Mouse (Mus musculus) hindbrain, postnatal 0 days (tissue): Measurements from ENCODE around the gene Lipc. TPM values are rescaled to one million over a fixed set of nuclear protein-coding genes. Genes with fewer than 3 reads are reported as not detected.
A peak's percentile ranks its signal among the peaks of the same experiment; 100 is the strongest.

Source experiments
- ATAC-seq: fragments of 200-750 bp; cut with Nextera tagmentation; 2 replicates; pipeline ENCODE4 v1.8.0; 2017; ENCODE audit warnings: mild to moderate bottlenecking, moderate TSS enrichment, moderate library complexity
- DNase-seq: peaks from one replicate; pipeline ENCODE4 v3.0.0-alpha.2; 2015; ENCODE audit warnings: low spot score
- H3K27ac ChIP-seq: fragments of 300-500 bp; sonication (generic); 2 replicates; pipeline ENCODE4 v1.5.1; 2014; ENCODE audit warnings: mild to moderate bottlenecking
- H3K27me3 ChIP-seq: fragments of 300-500 bp; sonication (generic); 2 replicates; pipeline ENCODE4 v1.6.1; 2014; ENCODE audit warnings: low read length, mixed read lengths; ENCODE audit not compliant: insufficient read depth
- H3K36me3 ChIP-seq: fragments of 300-500 bp; sonication (generic); 2 replicates; pipeline ENCODE4 v1.6.1; 2014; ENCODE audit warnings: low read length, mixed read lengths; ENCODE audit not compliant: insufficient read depth
- H3K4me1 ChIP-seq: fragments of 300-500 bp; sonication (generic); 2 replicates; pipeline ENCODE4 v1.6.1; 2014; ENCODE audit warnings: antibody characterized with exemption, low read length, mixed read lengths; ENCODE audit not compliant: insufficient read depth
- H3K4me2 ChIP-seq: fragments of 300-500 bp; sonication (generic); 2 replicates; pipeline ENCODE4 v1.6.1; 2014; ENCODE audit warnings: low read depth, mild to moderate bottlenecking, low read length, moderate library complexity, mixed read lengths
- H3K4me3 ChIP-seq: fragments of 300-500 bp; sonication (generic); 2 replicates; pipeline ENCODE4 v1.5.1; 2014; ENCODE audit warnings: low read length
- H3K9ac ChIP-seq: fragments of 300-500 bp; sonication (generic); replicated peaks from 2 replicates; pipeline ENCODE4 v1.6.1; 2014; ENCODE audit warnings: mild to moderate bottlenecking, low read length, moderate library complexity, mixed read lengths
- H3K9me3 ChIP-seq: fragments of 300-500 bp; sonication (generic); 2 replicates; pipeline ENCODE4 v1.6.1; 2016; ENCODE audit warnings: low read length, mixed read lengths
- CTCF ChIP-seq: IDR thresholded peaks from 2 replicates; pipeline ENCODE4 v1.5.1; 2016; ENCODE audit warnings: antibody characterized with exemption, control low read depth, low read depth
- whole genome bisulfite sequencing: fragments of 180-500 bp; shearing (Covaris S2); extraction: QIAGEN DNeasy Blood & Tissue Kit; methylation state at CpG from one replicate; pipeline ENCODE4 v1.1.7; 2014; 5-methylcytosine and 5-hydroxymethylcytosine counted together
- polyA plus RNA-seq: library from polyadenylated mRNA; unstranded; fragments of >200 nt; fragmentation: Nextera tagmentation; extraction: Ambion mirVana; gene quantifications from 2 replicates; pipeline ENCODE4 v1.2.1, GENCODE M21; 2015
- total RNA-seq: library from RNA; depleted of rRNA; stranded (reverse); fragments of >200 nt; gene quantifications from 2 replicates; pipeline ENCODE4 v1.2.3, GENCODE M21; 2014

The Lipc gene
- total and polyA plus RNA-seq, 2 experiments from 2014 or later: 0.19 TPM; not detected in 1

GRCm38 (mm10) chr9:70872675-70873074 lies 79.4 kb downstream of the Lipc start:
- H3K27ac ChIP-seq: no peak overlapping the region
- no peaks in the 10 kb centered on the region for H3K36me3 ChIP-seq
- H3K4me1 ChIP-seq: peaks cover 6% of the 10 kb centered on the region; the same call in 1 of the 2 replicates
- H3K4me2 ChIP-seq: no peak overlapping the region
- DNase-seq (no peak), ATAC-seq (no peak)
- no peaks in the 10 kb centered on the region for H3K27me3 ChIP-seq
- no peak for TF ChIP-seq CTCF
- no peak overlapping the region for H3K9ac ChIP-seq
- no peaks in the 10 kb centered on the region for H3K9me3 ChIP-seq
- WGBS: 87% methylated on average over 8 of the region's 8 CpGs
- H3K4me3 ChIP-seq: no peak overlapping the region

DNA sequence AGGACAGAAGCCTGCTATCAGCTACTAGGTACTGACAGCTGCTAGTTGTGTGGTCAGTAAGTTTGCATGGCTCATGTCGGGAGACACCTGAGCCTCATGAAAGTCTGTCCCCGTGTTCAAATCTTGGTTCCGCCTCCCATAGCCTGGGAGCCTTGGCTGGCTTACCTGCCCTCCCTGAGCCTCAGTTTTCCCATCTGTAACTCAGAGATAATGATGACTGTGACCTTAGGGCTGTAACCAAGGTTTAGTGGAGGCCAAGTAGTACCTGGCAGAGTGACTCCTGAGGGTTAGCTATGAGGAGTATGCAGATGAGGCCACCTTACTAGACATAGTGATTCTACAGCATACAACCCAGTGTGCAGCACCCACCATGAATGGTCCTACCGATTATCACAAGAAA lies 81.7 kb downstream of the Lipc start:
- Histone ChIP-seq H3K9me3 (no peaks in the 10 kb centered on the region), H3K36me3 (no peaks in the 10 kb centered on the region), H3K4me1 (0 out of 2 replicates have a peak, but pooled peaks cover 3% of the 10 kb centered on the region), H3K4me2 (no peak overlapping the region), H3K27me3 (no peaks in the 10 kb centered on the region), H3K27ac (no peak overlapping the region), H3K4me3 (no peak overlapping the region), H3K9ac (no peak overlapping the region)
- ATAC-seq (no peak), DNase-seq (no peak)
- TF ChIP-seq CTCF: no peak
- 95% methylated on average over 4 of the region's 4 CpGs for WGBS

DNA sequence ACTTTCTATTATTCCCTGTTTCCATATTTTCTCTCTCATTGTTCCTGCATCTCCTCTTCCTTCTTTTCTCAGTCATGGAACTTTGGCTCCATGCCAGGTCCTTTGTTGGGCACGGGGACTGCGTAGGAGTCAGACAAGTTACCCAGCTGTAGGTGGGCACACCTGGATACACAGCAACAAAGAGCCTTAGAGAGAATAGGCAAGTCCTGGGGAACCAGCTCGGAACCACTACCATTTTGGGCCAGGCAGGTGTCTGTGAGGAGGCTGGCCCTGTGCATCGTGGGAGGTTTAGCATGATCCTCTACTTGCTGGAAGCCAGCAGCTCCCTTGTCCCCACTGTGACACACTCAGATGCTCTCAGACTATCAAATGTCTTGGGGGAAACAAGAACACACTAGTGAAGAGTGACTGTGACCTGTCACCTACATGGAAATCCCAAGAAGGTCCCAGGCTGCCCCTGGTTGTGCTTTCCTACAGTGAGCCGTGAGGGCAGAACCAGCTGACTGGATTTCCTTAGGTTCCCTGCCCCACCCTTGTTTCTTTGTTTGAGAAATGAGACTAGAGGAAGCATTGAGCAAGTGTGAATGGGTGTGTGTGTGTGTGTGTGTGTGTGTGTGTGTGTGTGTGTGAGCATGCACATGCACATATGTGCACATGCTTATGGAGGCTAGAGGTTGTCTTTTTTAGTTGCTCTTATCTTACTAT lies 82.7 kb downstream of the Lipc start:
- TF ChIP-seq CTCF: no peak
- WGBS: 66% methylated on average over 5 of the region's 5 CpGs
- no peaks in the 10 kb centered on the region for H3K36me3 ChIP-seq
- H3K4me2 ChIP-seq: no peak overlapping the region
- H3K9me3 ChIP-seq: no peaks in the 10 kb centered on the region
- no peak for ATAC-seq
- H3K27ac ChIP-seq: no peak overlapping the region
- 0 out of 2 replicates have a peak, but pooled peaks cover 3% of the 10 kb centered on the region for H3K4me1 ChIP-seq
- no peak overlapping the region for H3K4me3 ChIP-seq
- no peaks in the 10 kb centered on the region for H3K27me3 ChIP-seq
- no peak overlapping the region for H3K9ac ChIP-seq
- DNase-seq: no peak

DNA sequence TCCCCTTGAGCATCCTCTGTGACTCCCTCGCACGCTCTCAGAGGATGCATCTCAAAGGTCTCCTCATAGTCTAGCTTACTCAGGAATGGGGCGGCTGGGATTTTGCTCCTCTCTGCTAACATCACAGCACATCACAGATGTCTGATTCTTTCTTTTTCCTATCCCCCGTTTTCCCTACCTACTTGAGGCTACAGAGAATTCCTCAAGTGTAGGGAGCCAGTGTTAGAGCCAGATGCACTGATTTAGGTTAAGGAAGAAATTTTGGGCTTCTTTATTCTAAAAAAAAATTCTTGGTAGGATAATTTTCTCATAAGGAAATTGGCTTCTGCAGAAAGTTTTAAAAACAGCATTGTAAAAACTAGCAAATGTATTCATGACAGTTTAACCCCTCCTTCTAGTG lies 84.6 kb downstream of the Lipc start:
- no peak for TF ChIP-seq CTCF
- no peaks in the 10 kb centered on the region for H3K9me3 ChIP-seq
- H3K4me3 ChIP-seq: no peak overlapping the region
- 0 out of 2 replicates have a peak, but pooled peaks cover 3% of the 10 kb centered on the region for H3K4me1 ChIP-seq
- H3K36me3 ChIP-seq: no peaks in the 10 kb centered on the region
- H3K9ac ChIP-seq: no peak overlapping the region
- no peak for DNase-seq
- ATAC-seq: no peak
- no peak overlapping the region for H3K27ac ChIP-seq
- H3K4me2 ChIP-seq: no peak overlapping the region
- no peaks in the 10 kb centered on the region for H3K27me3 ChIP-seq
- 88% methylated on average over 4 of the region's 4 CpGs for WGBS

DNA sequence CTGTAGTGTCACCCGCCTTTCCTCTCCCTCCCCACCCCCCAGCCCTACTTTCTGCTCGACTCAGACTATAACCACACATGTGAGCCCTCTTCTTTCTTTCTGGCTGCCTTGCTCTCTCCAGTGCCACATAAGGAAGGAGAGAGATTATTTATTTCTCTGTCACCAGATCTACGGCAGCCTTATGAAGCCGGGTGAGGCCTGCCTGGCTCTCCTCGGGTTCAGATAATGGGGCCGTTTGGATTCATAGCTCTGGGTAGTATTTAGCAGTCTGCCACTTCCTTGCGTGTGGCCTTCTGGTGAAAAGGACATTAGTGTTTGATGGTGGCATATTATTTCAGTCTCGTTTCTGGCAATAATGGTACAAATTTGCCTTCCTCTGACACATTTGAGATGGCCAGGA lies 88.0 kb downstream of the Lipc start:
- DNase-seq (no peak), ATAC-seq (no peak)
- 66% methylated on average over 8 of the region's 8 CpGs for WGBS

GRCm38 (mm10) chr9:70863299-70863698 lies 88.7 kb downstream of the Lipc start:
- H3K36me3 ChIP-seq: no peaks in the 10 kb centered on the region
- DNase-seq (no peak), ATAC-seq (no peak)
- no peaks in the 10 kb centered on the region for H3K4me1 ChIP-seq
- H3K9ac ChIP-seq: no peak overlapping the region
- no peak overlapping the region for H3K4me3 ChIP-seq
- 26% methylated on average over 8 of the region's 8 CpGs for WGBS
- no peaks in the 10 kb centered on the region for H3K9me3 ChIP-seq
- H3K4me2 ChIP-seq: no peak overlapping the region
- no peak for TF ChIP-seq CTCF
- no peaks in the 10 kb centered on the region for H3K27me3 ChIP-seq
- peak overlapping the region; percentile 37; the same call in 1 of the 2 replicates for H3K27ac ChIP-seq

More for the DNA sequence above, 88.0 kb downstream of the Lipc start:
- no peak overlapping the region for H3K4me2 ChIP-seq
- no peak overlapping the region for H3K9ac ChIP-seq
- no peak for TF ChIP-seq CTCF
- no peak overlapping the region for H3K27ac ChIP-seq
- no peak overlapping the region for H3K4me3 ChIP-seq
- H3K36me3 ChIP-seq: no peaks in the 10 kb centered on the region
- no peaks in the 10 kb centered on the region for H3K27me3 ChIP-seq
- H3K9me3 ChIP-seq: no peaks in the 10 kb centered on the region
- H3K4me1 ChIP-seq: 0 out of 2 replicates have a peak, but pooled peaks cover under 1% of the 10 kb centered on the region

GRCm38 (mm10) chr9:70859233-70859632 lies 92.8 kb downstream of the Lipc start:
- Histone ChIP-seq H3K4me1 (no peaks in the 10 kb centered on the region), H3K36me3 (no peaks in the 10 kb centered on the region), H3K4me3 (no peak overlapping the region), H3K27ac (no peak overlapping the region), H3K27me3 (no peaks in the 10 kb centered on the region), H3K4me2 (no peak overlapping the region), H3K9me3 (no peaks in the 10 kb centered on the region), H3K9ac (no peak overlapping the region)
- no peak for TF ChIP-seq CTCF
- ATAC-seq (no peak), DNase-seq (no peak)
- 66% methylated on average over 5 of the region's 5 CpGs for WGBS
